Mouse (Mus musculus) activated CD4-positive, CD25-positive, alpha-beta regulatory T cell (primary cell): ENCODE results near the gene Irak3. TPM values are rescaled to one million over a fixed set of nuclear protein-coding genes. Genes with fewer than 3 reads are reported as not detected.

ENCODE experiments used
- polyA plus RNA-seq, 2 experiments: library from polyadenylated mRNA; unstranded; fragments of 100-300 nt; shearing (Covaris generic); gene quantifications; one replicate each; pipeline ENCODE4 v1.2.1; 2017

Gene Irak3
- polyA plus RNA-seq, result 1 to 10 TPM; 2.2 to 3.1 TPM

DNA sequence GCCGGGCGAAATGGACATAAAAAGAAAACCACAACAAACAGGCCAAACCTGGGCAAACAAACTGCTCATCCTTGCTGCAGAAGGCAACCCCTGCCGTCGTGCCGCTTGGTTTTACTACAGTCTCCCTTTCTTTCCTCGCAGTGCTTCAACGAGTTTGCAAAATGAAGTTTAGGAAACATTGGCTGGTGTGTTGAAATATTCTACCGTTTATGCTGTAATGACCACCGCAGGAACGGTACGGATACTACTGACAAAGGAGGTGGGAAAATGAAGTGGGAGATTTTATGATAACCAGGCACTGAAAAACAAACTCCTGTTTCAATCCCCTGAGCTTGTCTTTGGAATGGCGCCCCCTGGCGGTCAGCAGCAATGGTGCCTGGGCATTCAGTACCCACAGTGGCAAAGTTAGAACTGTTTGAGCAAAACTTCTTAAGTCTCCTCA, at the start of gene Irak3:
Gene Irak3, minus strand, starts transcription at position 170 of the 442 bp plus-strand sequence.

DNA sequence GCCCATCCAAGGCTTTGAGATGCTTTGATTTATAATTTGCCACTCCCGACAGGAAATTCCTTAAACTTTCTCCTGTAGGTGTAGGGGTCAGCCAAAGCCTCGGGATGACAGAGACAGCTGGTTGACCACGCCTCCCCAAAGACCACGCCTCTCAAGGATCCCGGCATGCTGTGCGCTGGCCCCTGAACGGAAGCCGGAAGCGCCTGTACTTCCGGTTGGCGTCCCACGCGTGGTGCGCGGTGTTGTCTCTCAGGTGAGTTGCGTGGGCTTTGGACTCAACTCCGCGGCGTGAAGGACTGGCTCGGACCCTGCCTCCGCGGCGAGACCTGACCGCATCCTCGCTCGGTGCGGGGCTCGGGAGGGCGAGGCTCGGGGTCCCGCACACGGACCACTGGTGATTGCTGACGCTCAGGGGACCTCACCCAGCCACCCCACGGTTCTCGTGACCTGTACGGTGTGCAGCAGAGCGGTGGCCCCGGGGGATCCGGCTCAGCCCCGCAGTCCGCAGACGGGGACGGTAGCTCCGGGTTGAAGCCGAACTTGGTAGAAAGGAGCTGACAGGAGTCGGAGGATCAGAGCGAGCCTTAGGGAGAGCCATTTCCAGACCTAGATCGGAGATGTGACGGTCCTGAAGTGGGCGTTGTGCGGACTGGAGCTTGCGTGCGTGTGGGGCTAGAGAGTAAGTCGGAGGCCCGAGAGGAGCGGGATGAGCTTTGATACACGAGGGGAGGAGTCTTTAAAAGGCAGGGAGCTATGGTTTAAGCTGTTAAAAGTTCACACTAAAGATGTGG, 25.1 kb upstream of the Irak3 start, which contains the start of gene Llph:
Gene Llph, plus strand, starts transcription at position 200 of the 791 bp plus-strand sequence.

DNA sequence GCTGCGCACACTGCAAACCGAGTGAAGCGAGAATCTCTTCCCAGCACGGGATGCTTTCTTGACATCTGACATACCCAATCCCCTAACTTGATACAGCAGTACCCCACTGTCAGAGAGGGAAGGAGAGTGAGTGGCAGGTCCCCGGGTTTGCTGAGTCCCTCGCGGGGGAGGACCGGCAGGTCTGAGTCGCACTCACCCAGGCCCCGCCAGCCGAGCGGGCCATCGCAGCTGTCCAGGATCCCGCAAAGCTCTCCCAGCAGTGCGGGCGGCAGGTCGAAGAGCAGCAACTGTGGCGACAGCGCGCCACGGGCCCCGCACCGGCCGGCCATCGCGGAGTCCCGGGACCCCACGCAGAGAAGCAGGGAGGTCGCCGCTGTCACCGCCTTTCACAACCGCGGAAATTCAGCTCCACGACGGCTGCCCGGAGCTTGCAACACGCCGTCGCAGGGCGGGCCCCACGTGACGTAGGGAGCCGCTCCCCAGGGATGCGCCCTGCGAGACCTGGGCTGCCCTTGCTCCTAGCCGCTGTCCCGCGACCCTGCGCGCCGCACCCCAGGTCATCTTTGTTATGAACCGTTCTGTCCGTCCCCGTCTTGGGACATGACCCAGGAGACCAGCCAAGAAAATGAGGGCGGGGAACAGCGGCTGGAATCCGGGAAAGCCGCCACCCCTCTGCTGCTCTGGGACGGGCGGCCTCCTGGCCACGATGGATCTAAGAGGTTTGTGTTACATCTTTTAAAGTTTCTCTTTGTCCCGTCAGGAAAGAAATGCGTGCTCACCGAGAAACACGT, 604 bp downstream of the Irak3 start, which contains the start of gene Tmbim4:
Gene Tmbim4, plus strand, starts transcription at position 460 of the 791 bp plus-strand sequence.

DNA sequence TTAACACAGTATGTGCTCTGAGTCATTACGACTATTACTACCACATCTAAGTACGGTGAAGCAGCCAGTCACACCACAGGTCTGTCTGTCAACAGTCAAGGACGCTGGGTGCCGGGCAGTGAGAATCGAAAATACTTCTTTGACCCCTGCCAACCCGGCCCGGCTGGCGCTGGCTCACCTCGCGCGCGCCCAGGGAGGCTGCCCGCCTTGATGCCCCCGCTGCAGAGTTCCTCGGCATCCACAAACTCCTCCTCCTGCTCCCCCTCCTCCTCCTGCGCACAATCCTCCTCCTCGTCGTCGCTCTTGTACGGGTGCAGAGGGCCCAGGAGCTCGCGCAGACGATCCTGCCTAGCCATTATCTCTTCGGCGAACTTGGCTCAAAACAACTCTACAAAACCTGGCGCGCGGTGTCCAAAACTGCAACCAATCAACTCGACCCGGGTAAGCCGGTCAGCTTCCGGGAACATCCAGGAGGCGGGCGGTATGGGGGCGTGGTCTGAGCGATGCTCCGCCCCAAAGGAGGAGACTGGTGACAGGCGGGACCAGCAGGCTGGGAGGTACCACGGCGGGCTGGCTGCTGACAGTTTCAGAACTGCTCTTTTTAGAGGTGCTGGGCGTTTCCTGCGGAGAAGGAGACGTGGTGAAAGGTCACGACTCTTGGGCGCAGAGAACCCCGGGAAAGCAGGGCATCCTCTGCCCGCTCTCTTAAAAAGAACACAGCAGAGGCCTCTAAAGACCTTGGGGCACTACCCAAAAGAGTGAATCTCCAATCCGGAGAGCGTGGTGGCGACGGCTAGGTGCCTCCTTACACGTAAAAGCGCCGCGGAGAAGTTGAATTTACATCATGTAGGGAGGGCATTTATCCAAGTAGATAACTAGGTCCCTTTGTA, 89.2 kb downstream of the Irak3 start, which contains the start of gene Helb:
Gene Helb, minus strand, starts transcription at position 481 of the 890 bp plus-strand sequence.

Other genes starting within 250 kb of the Irak3 start
- 10 to 100 TPM; 15.9 to 20.5 TPM for gene Helb, start 89.1 kb downstream of the Irak3 start, polyA plus RNA-seq
- gene Tmbim4, start 540 bp downstream of the Irak3 start, polyA plus RNA-seq, result 100 to 1,000 TPM; 113 to 159 TPM
- gene Llph, start 24.9 kb upstream of the Irak3 start, polyA plus RNA-seq, result 10 to 100 TPM; 90.4 to 96.5 TPM